Mouse (Mus musculus) olfactory bulb, adult 2 months (tissue): ENCODE measurements around the gene Dgkb. TPM values are rescaled to one million over a fixed set of nuclear protein-coding genes. Genes with fewer than 3 reads are reported as not detected.

ENCODE experiments used
- H3K27ac ChIP-seq: fragments of 200-500 bp; 2 replicates; pipeline ENCODE4 v1.5.1; 2012; ENCODE audit warnings: low read depth, low read length; ENCODE audit not compliant: insufficient read depth
- H3K4me1 ChIP-seq: fragments of 200-500 bp; 2 replicates; pipeline ENCODE4 v1.6.1; 2012; ENCODE audit warnings: low read length; ENCODE audit not compliant: control insufficient read depth, insufficient read depth
- H3K4me3 ChIP-seq: fragments of 200-500 bp; 2 replicates; pipeline ENCODE4 v1.5.1; 2012; ENCODE audit warnings: mild to moderate bottlenecking, low read depth, low read length, moderate library complexity; ENCODE audit not compliant: insufficient read depth
- CTCF ChIP-seq: fragments of 200-500 bp; IDR thresholded peaks from 2 replicates; pipeline ENCODE4 v1.5.1; 2012; ENCODE audit warnings: low read depth, mild to moderate bottlenecking, low read length, moderate library complexity; ENCODE audit not compliant: insufficient read depth
- POLR2A ChIP-seq: fragments of 200-500 bp; IDR thresholded peaks from 2 replicates; pipeline ENCODE4 v1.6.1; 2012; ENCODE audit warnings: mild to moderate bottlenecking, low read depth, low read length, moderate library complexity; ENCODE audit not compliant: insufficient read depth
- WGBS: fragments of 180-500 bp; shearing (Covaris S2); methylation state at CpG from one replicate; pipeline ENCODE4 v1.1.7; 2018; 5-methylcytosine and 5-hydroxymethylcytosine counted together
- polyA plus RNA-seq: library from polyadenylated mRNA; stranded (reverse); fragments of >200 nt; gene quantifications from 2 replicates; pipeline ENCODE4 v1.2.4, GENCODE M21; 2012; ENCODE audit warnings: low replicate concordance; ENCODE audit not compliant: missing spikeins, insufficient read depth, insufficient read length

The Dgkb gene
- polyA plus RNA-seq, 1 experiment = not detected

DNA sequence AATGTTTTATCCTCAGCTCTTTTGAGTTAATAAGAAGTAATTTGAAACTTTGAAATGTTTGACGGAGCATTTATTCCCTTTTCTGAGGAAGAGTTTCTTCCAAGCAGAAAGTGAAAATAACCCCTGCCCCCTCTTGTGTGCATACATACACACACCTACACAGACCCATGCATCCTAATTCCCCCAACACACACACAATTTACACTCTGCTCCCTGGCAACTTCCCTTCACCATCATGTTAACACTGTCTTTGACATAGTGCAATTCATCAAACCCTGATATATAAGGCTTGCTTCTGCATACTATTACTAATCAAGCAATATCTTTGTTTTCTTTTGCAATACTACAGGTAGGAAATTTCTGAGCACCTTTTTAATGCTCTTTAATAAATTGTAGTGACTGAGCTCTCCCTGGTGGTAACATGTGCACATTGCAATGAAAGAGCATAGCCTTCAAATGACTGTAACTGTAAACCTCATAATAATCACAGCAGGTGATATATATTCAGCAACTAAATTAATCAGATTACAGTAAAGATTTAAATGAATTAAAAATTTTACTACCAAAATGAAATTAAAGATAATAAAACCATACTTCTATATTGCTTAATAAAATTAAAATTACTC is 297.6 kb downstream of the Dgkb start:
- H3K4me1 ChIP-seq = no peaks in the 10 kb centered on the region
- WGBS = 71% methylated on average over 1 of the region's 1 CpGs
- TF ChIP-seq CTCF (no peak), POLR2A (no peak)
- no peak overlapping the region for H3K27ac ChIP-seq
- no peak overlapping the region for H3K4me3 ChIP-seq

DNA sequence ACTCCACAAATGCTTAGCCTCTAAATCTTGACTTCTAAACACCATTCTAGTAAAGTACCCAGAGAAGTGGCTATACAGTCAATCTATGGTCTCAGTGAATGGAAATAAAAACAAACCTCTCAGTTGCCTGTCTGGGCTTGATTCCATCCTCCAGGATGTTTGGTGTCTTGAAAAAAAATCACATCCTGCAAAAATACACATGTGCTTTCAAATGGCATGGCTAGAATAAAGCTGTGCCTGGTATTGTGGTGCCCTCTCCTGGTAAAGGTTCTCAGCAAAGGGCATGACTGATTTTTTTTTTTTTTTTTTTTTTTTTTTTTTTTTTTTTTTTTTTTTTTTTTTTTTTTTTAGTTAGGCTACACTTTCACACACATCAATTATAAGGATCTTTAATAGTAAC is 306.0 kb downstream of the Dgkb start:
- Histone ChIP-seq H3K4me1 (no peaks in the 10 kb centered on the region), H3K4me3 (no peak overlapping the region), H3K27ac (no peak overlapping the region)
- TF ChIP-seq POLR2A (no peak), CTCF (no peak)

DNA sequence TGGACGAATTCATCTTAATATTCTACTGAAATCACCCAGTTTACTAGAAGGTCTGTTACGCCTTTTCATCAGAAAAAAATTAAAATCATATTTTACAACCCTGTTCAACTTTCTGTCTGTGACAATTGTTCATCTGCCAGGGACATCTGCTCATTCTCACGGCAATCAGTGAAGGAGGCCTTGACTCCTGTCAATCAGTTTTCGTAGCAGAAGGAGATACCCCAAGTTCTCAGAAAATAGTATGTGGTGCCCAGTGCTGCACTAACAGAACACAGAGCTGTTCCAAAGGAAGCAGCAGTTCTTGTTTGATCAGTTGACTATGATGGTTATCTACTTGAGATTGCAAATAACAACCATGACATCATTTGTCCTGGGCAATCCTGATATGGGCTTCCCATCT is 307.8 kb downstream of the Dgkb start:
- H3K4me1 ChIP-seq = no peaks in the 10 kb centered on the region
- TF ChIP-seq CTCF = no peak
- no peak for TF ChIP-seq POLR2A
- no peak overlapping the region for H3K4me3 ChIP-seq
- H3K27ac ChIP-seq = no peak overlapping the region
- 91% methylated on average over 4 of the region's 4 CpGs for whole genome bisulfite sequencing

DNA sequence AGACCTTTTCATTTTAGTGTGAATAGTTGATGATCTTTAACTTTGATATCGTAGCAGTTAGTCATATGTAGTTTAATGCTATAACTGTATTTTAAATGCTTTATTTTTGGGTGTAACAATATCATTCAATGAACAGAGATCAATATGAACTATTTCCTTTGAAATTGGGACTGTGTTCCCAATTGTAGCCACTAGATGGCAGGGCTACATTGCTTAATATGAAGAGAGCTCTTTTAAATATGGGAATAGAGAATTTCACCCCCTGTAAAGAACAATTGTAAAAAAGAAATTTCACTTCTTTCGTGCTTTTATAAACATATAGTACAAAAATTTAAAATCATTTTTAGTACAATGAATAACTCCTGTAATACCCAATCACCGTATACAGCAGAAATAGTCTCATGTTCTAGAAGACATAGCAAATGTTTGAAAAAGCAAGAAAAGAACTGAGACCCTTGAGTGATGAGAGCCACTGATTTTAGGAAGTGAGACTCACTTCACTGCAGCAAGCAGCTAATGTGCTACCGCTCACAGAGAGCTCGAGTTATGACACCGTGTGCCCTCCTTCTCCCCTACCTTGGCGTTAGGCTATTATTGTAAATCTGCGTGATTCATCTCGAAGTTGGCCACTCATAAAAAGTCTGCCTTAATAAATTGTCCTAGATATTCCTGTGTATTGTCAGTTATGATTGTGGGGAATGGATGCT is 312.8 kb downstream of the Dgkb start:
- no peak for TF ChIP-seq CTCF
- TF ChIP-seq POLR2A = no peak
- Histone ChIP-seq H3K27ac (no peak overlapping the region), H3K4me1 (no peaks in the 10 kb centered on the region), H3K4me3 (no peak overlapping the region)
- 62% methylated on average over 9 of the region's 9 CpGs for WGBS

DNA sequence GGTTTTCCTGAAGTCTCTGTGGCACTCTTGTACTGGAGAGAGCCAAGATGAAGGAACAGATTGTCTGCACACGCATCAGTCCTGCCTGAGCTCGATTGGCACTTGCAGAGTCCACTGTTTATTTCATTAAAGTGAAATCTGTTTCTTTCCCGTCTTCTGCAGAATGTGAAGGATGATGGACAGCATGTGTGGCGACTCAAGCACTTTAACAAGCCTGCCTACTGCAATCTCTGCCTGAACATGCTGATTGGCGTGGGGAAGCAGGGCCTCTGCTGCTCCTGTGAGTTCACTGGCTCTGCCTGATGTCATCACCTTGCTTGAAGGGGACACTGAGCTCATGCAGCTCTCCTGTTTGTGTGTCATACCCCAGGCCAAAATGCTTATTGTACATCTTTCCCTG is 318.9 kb downstream of the Dgkb start:
- Histone ChIP-seq H3K27ac (no peak overlapping the region), H3K4me1 (no peaks in the 10 kb centered on the region), H3K4me3 (no peak overlapping the region)
- WGBS = 66% methylated on average over 5 of the region's 5 CpGs
- TF ChIP-seq CTCF (no peak), POLR2A (no peak)

DNA sequence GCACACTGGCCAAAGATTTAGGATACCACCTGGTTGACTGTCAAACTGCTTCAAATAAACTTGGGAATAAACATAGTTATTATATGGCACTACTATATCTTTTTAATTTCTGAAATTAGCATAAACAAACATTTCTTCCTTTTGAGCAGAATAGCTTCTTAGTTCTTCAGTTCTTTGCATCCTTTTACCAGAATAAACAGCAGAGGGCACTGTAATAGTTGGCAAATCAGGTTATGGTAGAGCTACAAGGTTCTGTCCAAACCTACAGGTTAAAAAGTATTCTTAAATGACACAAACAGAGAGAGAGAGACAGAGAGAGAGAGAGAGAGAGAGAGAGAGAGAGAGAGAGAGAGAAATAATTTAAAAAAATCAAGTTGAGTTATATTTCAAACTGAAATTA is 322.5 kb downstream of the Dgkb start:
- no peak overlapping the region for H3K27ac ChIP-seq
- H3K4me1 ChIP-seq = no peaks in the 10 kb centered on the region
- TF ChIP-seq CTCF = no peak
- TF ChIP-seq POLR2A = no peak
- no peak overlapping the region for H3K4me3 ChIP-seq

DNA sequence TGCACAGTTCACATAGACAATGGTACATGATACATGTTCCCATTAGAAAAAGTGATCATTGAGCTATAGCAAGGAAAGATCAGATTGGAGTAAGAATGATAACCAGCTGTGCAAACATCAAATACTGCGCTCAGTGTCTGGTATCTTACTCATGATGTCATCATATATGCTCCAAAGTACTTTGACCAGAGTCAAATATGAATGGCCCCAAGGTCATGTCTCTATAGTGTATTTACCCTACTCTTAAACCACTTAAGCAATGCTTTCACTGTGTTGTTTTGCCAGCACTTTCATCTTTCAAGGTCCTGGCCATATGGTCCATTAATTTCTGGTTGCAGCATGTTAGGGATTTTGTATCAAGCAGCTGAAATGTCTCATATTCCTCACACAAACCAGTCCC is 415.1 kb downstream of the Dgkb start:
- H3K4me3 ChIP-seq = no peak overlapping the region
- no peak overlapping the region for H3K27ac ChIP-seq
- no peaks in the 10 kb centered on the region for H3K4me1 ChIP-seq
- WGBS = 87% methylated on average over 1 of the region's 1 CpGs
- no peak for TF ChIP-seq POLR2A
- no peak for TF ChIP-seq CTCF

DNA sequence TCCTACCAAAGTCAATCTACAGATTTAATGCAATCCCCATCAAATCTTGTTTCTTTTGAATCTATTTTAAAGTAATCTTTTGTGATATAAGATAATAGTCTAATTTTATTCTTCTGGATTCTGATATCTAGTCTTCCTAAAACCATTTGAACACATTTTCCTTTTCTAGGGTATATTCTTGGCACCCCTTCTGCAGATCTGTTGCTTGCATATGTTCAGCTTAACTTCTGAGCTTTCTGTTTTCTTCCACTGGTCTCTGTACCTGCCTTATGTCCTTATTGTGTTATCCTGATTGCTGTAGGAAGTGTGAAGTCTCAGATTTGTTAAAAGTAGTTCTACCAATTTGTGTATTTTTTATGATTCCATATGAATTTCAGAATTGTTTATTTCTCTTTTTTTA is 451.3 kb downstream of the Dgkb start:
- no peak for TF ChIP-seq CTCF
- TF ChIP-seq POLR2A = no peak
- no peak overlapping the region for H3K27ac ChIP-seq
- no peaks in the 10 kb centered on the region for H3K4me1 ChIP-seq
- H3K4me3 ChIP-seq = no peak overlapping the region

DNA sequence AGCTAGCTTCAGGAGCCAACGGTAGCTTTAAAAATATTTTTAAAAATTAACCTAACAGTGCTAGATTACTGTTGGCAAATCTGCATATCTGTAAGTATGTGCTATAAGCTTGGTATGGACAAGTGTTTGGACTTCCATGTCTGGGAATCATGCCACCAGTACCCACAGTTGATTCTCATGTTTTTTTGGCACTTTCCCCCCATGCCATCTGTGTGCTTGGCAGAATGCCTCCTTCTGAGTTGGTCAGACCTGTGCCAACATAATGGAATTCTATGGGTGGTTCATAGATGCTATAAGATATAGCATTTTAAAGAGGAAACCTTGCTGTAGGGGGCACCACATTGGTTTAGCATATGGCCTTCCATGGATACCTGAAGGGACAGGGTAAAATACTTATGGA is 484.0 kb downstream of the Dgkb start:
- 74% methylated on average over 1 of the region's 1 CpGs for WGBS
- H3K4me3 ChIP-seq = no peak overlapping the region
- H3K27ac ChIP-seq = no peak overlapping the region
- H3K4me1 ChIP-seq = no peaks in the 10 kb centered on the region
- TF ChIP-seq POLR2A (no peak), CTCF (no peak)
